Mouse (Mus musculus): ENCODE measurements around the gene Limk2. TPM values are rescaled to one million over a fixed set of nuclear protein-coding genes. Genes with fewer than 3 reads are reported as not detected.

Gene Limk2
- total and polyA plus RNA-seq, 3 experiments, result 33.0 to 47.1 (median 46.1) TPM

- DNase-seq (ENCODE audit: low spot score), result peak; percentile 61
- Histone ChIP-seq H3K36me3 (replicated peaks) (no peaks in the 10 kb centered on the region), H3K4me1 (ENCODE audit: insufficient read depth, low read depth, low read length) (peaks cover 57% of the 10 kb centered on the region), H3K27me3 (ENCODE audit: insufficient read depth, low read length) (peaks cover 47% of the 10 kb centered on the region), H3K4me3 (ENCODE audit: low read depth, low read length) (no peak overlapping the region; the same call in 1 of the 2 replicates), H3K9me3 (replicated peaks) (peaks cover 6% of the 10 kb centered on the region; the same call in 1 of the 2 replicates)
- TF ChIP-seq TAL1 (conservative IDR thresholded peaks at IDR 0.05; ENCODE audit: low read depth, low read length) (no peak), GATA2 (IDR thresholded peaks at IDR 0.05; ENCODE audit: borderline replicate concordance, low read depth, low read length) (no peak), CTCF (IDR thresholded peaks at IDR 0.05; ENCODE audit: low read depth, low read length) (no peak), GATA1 (IDR thresholded peaks at IDR 0.05; ENCODE audit: borderline replicate concordance, low read length) (no peak), POLR2AphosphoS5 (IDR thresholded peaks at IDR 0.05; ENCODE audit: insufficient replicate concordance, low read depth, low read length) (no peak)
- ATAC-seq (ENCODE audit: extremely low read depth, insufficient number of reproducible peaks, low FRiP score, poor library complexity, severe bottlenecking), result peak; percentile 69
Observed at GRCm38 (mm10) chr11:3335651-3336216, 73.3 kb downstream of the Limk2 start.

- no peak for ATAC-seq (ENCODE audit: extremely low read depth, insufficient number of reproducible peaks, low FRiP score, poor library complexity, severe bottlenecking)
- H3K9me3 ChIP-seq (replicated peaks), result peaks cover 6% of the 10 kb centered on the region; the same call in 1 of the 2 replicates
- TF ChIP-seq TAL1 (conservative IDR thresholded peaks at IDR 0.05; ENCODE audit: low read depth, low read length), result no peak
- TF ChIP-seq POLR2AphosphoS5 (IDR thresholded peaks at IDR 0.05; ENCODE audit: insufficient replicate concordance, low read depth, low read length), result no peak
- no peak for TF ChIP-seq GATA1 (IDR thresholded peaks at IDR 0.05; ENCODE audit: borderline replicate concordance, low read length)
- TF ChIP-seq GATA2 (IDR thresholded peaks at IDR 0.05; ENCODE audit: borderline replicate concordance, low read depth, low read length), result no peak
- no peak for TF ChIP-seq CTCF (IDR thresholded peaks at IDR 0.05; ENCODE audit: low read depth, low read length)
- no peak overlapping the region for H3K4me3 ChIP-seq (ENCODE audit: low read depth, low read length)
- DNase-seq (ENCODE audit: low spot score), result no peak
- H3K27me3 ChIP-seq (ENCODE audit: insufficient read depth, low read length), result peaks cover 51% of the 10 kb centered on the region
- peaks cover 62% of the 10 kb centered on the region for H3K4me1 ChIP-seq (ENCODE audit: insufficient read depth, low read depth, low read length)
- no peaks in the 10 kb centered on the region for H3K36me3 ChIP-seq (replicated peaks)
Observed at GRCm38 (mm10) chr11:3334711-3335316, 74.2 kb downstream of the Limk2 start.

- H3K36me3 ChIP-seq (replicated peaks), result no peaks in the 10 kb centered on the region
- ATAC-seq (ENCODE audit: extremely low read depth, insufficient number of reproducible peaks, low FRiP score, poor library complexity, severe bottlenecking) (no peak), DNase-seq (ENCODE audit: low spot score) (no peak)
- peaks cover 54% of the 10 kb centered on the region for H3K27me3 ChIP-seq (ENCODE audit: insufficient read depth, low read length)
- peaks cover 62% of the 10 kb centered on the region for H3K4me1 ChIP-seq (ENCODE audit: insufficient read depth, low read depth, low read length)
- no peak for TF ChIP-seq GATA1 (IDR thresholded peaks at IDR 0.05; ENCODE audit: borderline replicate concordance, low read length)
- TF ChIP-seq CTCF (IDR thresholded peaks at IDR 0.05; ENCODE audit: low read depth, low read length), result no peak
- TF ChIP-seq POLR2AphosphoS5 (IDR thresholded peaks at IDR 0.05; ENCODE audit: insufficient replicate concordance, low read depth, low read length), result no peak
- no peak for TF ChIP-seq TAL1 (conservative IDR thresholded peaks at IDR 0.05; ENCODE audit: low read depth, low read length)
- peaks cover 6% of the 10 kb centered on the region; the same call in 1 of the 2 replicates for H3K9me3 ChIP-seq (replicated peaks)
- no peak overlapping the region for H3K4me3 ChIP-seq (ENCODE audit: low read depth, low read length)
Observed at GRCm38 (mm10) chr11:3334141-3334710, 74.8 kb downstream of the Limk2 start.

- H3K27me3 ChIP-seq (ENCODE audit: insufficient read depth, low read length), result peaks cover 54% of the 10 kb centered on the region
- ATAC-seq (ENCODE audit: extremely low read depth, insufficient number of reproducible peaks, low FRiP score, poor library complexity, severe bottlenecking) (no peak), DNase-seq (ENCODE audit: low spot score) (no peak)
Observed at GRCm38 (mm10) chr11:3333111-3333695, 75.8 kb downstream of the Limk2 start.

GRCm38 (mm10) chr11:3331756-3332642, 77.0 kb downstream of the Limk2 start:
- Histone ChIP-seq H3K36me3 (replicated peaks) (no peaks in the 10 kb centered on the region), H3K9me3 (replicated peaks) (peaks cover 6% of the 10 kb centered on the region; the same call in 1 of the 2 replicates), H3K4me1 (ENCODE audit: insufficient read depth, low read depth, low read length) (peaks cover 54% of the 10 kb centered on the region), H3K4me3 (ENCODE audit: low read depth, low read length) (peak overlapping the region; percentile 67), H3K27me3 (ENCODE audit: insufficient read depth, low read length) (peaks cover 46% of the 10 kb centered on the region)
- TF ChIP-seq GATA1 (IDR thresholded peaks at IDR 0.05; ENCODE audit: borderline replicate concordance, low read length), result no peak
- no peak for TF ChIP-seq CTCF (IDR thresholded peaks at IDR 0.05; ENCODE audit: low read depth, low read length)
- TF ChIP-seq GATA2 (IDR thresholded peaks at IDR 0.05; ENCODE audit: borderline replicate concordance, low read depth, low read length), result no peak
- no peak for TF ChIP-seq POLR2AphosphoS5 (IDR thresholded peaks at IDR 0.05; ENCODE audit: insufficient replicate concordance, low read depth, low read length)
- no peak for TF ChIP-seq TAL1 (conservative IDR thresholded peaks at IDR 0.05; ENCODE audit: low read depth, low read length)
- ATAC-seq (ENCODE audit: extremely low read depth, insufficient number of reproducible peaks, low FRiP score, poor library complexity, severe bottlenecking) (peak; percentile 68), DNase-seq (ENCODE audit: low spot score) (peak; percentile 85)

More at GRCm38 (mm10) chr11:3333111-3333695, 75.8 kb downstream of the Limk2 start:
- TF ChIP-seq GATA2 (IDR thresholded peaks at IDR 0.05; ENCODE audit: borderline replicate concordance, low read depth, low read length), result no peak
- no peak for TF ChIP-seq GATA1 (IDR thresholded peaks at IDR 0.05; ENCODE audit: borderline replicate concordance, low read length)
- no peak for TF ChIP-seq POLR2AphosphoS5 (IDR thresholded peaks at IDR 0.05; ENCODE audit: insufficient replicate concordance, low read depth, low read length)
- TF ChIP-seq CTCF (IDR thresholded peaks at IDR 0.05; ENCODE audit: low read depth, low read length), result no peak
- TF ChIP-seq TAL1 (conservative IDR thresholded peaks at IDR 0.05; ENCODE audit: low read depth, low read length), result no peak
- Histone ChIP-seq H3K9me3 (replicated peaks) (peaks cover 6% of the 10 kb centered on the region; the same call in 1 of the 2 replicates), H3K4me3 (ENCODE audit: low read depth, low read length) (no peak overlapping the region), H3K36me3 (replicated peaks) (no peaks in the 10 kb centered on the region), H3K4me1 (ENCODE audit: insufficient read depth, low read depth, low read length) (peaks cover 62% of the 10 kb centered on the region)

Measured in G1E (cell line).